Mouse (Mus musculus) heart, postnatal 14 days (tissue): ENCODE results near the gene Slc41a1. TPM values are rescaled to one million over a fixed set of nuclear protein-coding genes. Genes with fewer than 3 reads are reported as not detected.

Source experiments
- DNase-seq, 2 experiments: peaks; one replicate each; pipeline ENCODE4 v3.0.0; 2021 to 2022
- intact Hi-C: fragments of 180-260 bp; cut with DNase I; formaldehyde crosslinking; loops from one replicate; pipeline ENCODE4 v1.15.1; 2025
- total RNA-seq, 2 experiments: library from RNA; stranded (reverse); gene quantifications; 2 replicates each; pipeline ENCODE4 v1.2.3; 2021

Slc41a1 gene
- total RNA-seq, 2 experiments from 2014 or later = 35.7 to 49.1 TPM

DNA sequence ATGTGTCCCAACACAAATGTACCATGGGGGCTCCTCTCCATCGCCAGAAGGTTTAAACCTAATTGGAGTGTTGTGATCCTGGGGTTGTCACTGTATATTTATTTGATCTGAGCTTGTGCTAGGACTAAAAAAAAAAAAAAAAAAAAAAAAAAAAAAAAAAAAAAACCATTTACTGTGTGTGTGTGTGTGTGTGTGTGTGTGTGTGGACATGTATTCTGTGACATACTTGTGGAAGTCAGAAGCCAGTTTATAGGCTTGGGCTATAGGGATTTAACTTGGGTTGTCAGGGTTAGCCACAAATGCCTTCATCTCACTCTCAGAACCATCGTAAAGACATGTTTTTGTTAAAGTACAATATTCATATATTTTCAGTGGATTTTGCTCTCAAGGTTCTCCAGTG, 42.3 kb downstream of the Slc41a1 start:
- intact Hi-C loops = loop anchor here (5.0 kb wide), 1 partner anchor 42 kb away; the partner anchor contains the start of gene Slc41a1
- no peak for DNase-seq

DNA sequence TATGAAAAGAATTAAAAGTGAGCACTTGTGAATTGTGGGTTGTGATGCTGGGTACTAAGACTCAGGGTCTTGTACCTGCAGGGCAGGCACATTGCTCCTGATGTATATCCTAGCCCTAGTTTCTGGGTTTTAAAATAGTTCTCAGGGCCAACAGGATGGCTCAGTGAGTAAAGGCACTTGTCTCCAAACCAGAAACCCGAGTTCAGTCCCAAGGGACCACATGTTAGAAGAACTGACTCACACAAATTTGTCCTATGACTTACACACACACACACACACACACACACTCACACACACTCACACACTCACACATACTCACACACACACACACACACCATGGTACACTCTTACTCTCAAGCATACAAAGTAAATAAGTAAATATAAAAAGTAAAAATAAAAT, 45.6 kb downstream of the Slc41a1 start:
- no peak for DNase-seq
- intact Hi-C loops = no loop called here

DNA sequence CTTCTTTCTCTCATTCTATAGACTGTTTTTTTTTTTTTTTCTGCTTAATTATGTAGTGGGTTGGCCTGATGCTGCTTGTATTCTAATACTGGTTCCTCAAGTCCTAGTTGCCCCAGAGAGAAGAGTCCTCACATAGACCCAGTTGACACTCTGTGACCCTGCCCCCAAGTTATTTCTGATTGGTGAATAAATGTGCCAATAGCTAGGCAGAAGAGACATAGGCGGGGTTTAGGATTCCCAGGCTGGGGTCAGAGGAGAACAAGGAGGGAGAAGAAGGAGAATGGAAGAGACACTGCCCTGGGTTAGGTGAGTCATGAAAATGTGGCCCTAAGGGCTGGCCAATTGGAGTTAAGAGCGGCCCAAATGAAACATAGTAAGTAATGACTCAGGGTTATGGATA, 52.5 kb downstream of the Slc41a1 start:
- intact Hi-C loops = no loop called here
- no peak for DNase-seq

DNA sequence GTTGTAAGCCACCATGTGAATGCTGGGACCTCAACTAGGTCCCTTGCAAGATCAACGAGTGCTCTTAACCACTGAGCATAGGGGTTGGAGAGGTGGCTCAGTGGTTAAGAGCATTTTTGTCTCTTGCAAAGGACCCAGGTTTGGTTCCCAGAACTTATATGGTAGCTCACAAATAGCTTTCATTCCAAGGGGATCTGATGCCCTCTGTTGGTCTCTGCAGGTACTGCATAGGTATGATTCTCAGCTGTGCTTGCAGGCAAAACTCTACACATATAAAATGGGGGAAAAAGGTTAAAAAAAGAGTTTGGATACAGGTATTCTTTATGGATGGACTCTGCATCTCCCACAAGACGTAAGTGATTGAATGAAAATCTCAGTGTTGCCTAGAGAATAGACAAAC, 55.5 kb downstream of the Slc41a1 start:
- intact Hi-C loops = no loop called here
- DNase-seq = peak in 1 of 2 experiments; percentile 3

DNA sequence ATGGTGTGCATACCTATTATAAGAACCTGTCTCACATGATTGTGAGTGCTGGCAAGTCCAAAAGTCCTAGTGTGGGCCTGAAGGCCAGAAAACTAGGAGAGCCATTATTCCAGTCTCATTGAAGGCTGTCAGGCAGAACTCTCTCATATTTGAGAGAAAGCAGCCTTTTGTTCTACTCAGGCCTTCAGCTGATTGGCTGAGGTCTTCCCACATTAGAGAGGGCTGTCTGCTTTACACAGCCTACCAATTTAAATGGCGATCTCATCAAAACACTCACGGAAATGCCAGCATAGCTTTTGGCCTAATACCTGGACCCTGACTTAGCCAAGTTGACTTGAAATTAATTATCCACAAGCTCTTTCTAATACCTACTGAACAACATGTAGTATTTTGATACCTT, 58.9 kb downstream of the Slc41a1 start:
- intact Hi-C loops = no loop called here
- no peak for DNase-seq

DNA sequence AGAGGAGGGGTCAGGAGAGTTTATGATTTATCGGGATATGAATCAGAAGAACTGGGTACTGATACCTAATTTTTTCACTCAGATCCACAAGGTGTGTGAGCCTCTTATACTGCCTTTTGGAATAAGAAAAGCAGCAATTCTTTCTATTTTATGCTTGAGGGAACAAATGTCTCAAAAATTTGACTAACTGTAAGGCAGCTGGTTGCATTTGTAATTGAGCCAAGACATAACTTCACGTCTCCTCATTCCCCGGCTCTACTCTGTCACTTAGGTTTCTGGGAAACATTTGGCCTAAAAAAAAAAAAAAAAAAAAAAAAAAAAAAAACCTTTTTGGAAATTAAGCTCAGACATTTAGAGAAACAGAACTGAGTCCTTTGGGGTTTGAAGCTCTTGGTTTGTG, 59.3 kb downstream of the Slc41a1 start:
- DNase-seq = no peak
- intact Hi-C loops = no loop called here

DNA sequence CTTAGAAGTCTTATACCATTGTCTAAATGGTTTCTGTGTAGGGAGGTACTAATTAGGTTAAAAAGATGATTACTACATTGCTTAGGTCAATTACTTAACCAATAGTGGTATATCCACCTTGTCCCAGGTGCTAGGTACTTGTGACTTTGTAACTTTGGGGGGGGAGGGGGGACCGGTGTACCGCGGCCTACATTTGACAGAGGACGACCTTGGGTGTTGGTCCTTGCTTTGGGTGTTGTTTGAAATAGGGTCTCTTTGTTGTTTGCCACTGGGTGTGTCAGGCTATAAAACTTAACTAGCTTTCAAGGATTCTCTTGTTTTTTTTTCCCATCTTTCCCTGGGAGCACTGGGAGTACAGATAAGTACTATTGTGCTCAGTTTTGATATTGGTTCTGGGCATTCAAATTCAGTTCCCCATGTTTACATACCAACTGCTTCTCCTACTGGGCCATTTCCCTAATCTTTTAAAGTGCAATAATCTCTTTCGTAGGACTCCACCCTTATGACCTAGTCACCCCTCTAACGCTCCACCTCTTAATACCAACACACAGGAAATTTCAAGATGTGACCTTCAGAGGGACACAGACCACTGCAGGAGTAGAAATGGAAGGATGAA, 62.9 kb downstream of the Slc41a1 start:
- intact Hi-C loops = no loop called here
- DNase-seq = no peak

DNA sequence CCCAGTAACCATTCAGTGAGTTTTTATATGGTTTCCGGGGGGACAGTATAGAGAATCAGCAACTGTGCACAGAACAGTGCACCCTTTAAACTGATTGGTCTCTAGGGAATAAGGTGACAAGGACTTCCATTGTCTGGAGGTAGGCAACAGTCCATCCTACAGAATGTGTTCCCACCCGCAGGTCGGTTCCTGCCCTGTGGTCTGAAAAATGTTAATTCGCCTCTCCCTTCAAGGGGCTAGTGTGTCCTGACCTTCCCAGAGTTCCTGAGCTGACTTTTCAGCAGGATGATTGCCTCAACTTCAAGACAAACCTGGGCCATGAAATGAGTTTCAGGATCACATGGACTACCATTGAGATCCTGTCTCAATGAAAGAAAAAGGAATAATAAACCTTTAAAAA, 64.1 kb downstream of the Slc41a1 start:
- DNase-seq = no peak
- intact Hi-C loops = no loop called here

Other genes with a start within 250 kb of the Slc41a1 start
- not detected for gene Avpr1b, start 228.3 kb upstream of the Slc41a1 start, total RNA-seq
- gene Ctse, start 189.2 kb upstream of the Slc41a1 start, total RNA-seq = 1 to 10 TPM; 2.8 to 2.9 TPM
- gene Rab7b, start 138.8 kb upstream of the Slc41a1 start, total RNA-seq = 1 to 10 TPM; 4.2 to 4.5 TPM
- not detected for gene Slc26a9, start 83.5 kb upstream of the Slc41a1 start, total RNA-seq
- gene Pm20d1, start 30.1 kb upstream of the Slc41a1 start, total RNA-seq = 1 to 10 TPM; 4.4 TPM
- gene Rab29, start 39.7 kb downstream of the Slc41a1 start, total RNA-seq = 10 to 100 TPM; 11.9 to 13.7 TPM
- gene Nucks1, start 83.0 kb downstream of the Slc41a1 start, total RNA-seq = 10 to 100 TPM; 60.8 to 63.9 TPM
- gene Slc45a3, start 135.5 kb downstream of the Slc41a1 start, total RNA-seq = 1 to 10 TPM; 6.1 to 8.2 TPM
- gene Elk4, start 180.1 kb downstream of the Slc41a1 start, total RNA-seq = 100 to 1,000 TPM; 105 to 111 TPM
- 1 to 10 TPM; 1.2 to 1.4 TPM for gene Mfsd4a, start 240.6 kb downstream of the Slc41a1 start, total RNA-seq